Mouse (Mus musculus) liver, adult 2 months (tissue): ENCODE data around the gene Ppef2.

ENCODE experiments used
- CTCF ChIP-seq: fragments of 200-500 bp; IDR thresholded peaks from 2 replicates; pipeline ENCODE4 v1.5.1; 2011; ENCODE audit warnings: low read depth, low read length, control low read depth
- POLR2A ChIP-seq: fragments of 200-500 bp; IDR thresholded peaks from 2 replicates; pipeline ENCODE4 v1.6.1; 2011; ENCODE audit warnings: low read length, control low read depth; ENCODE audit not compliant: insufficient read depth; ENCODE audit errors: extremely low read depth

- no peak for TF ChIP-seq CTCF
- no peak for TF ChIP-seq POLR2A
These were observed 51.7 kb downstream of the Ppef2 start for GRCm38 (mm10) chr5:92204162-92205036.
